Mouse (Mus musculus) liver, adult 2 months (tissue): Measurements from ENCODE around the gene Zbtb20.

Experiments used
- CTCF ChIP-seq: fragments of 200-500 bp; IDR thresholded peaks from 2 replicates; pipeline ENCODE4 v1.5.1; 2011; ENCODE audit warnings: low read depth, low read length, control low read depth
- POLR2A ChIP-seq: fragments of 200-500 bp; IDR thresholded peaks from 2 replicates; pipeline ENCODE4 v1.6.1; 2011; ENCODE audit warnings: low read length, control low read depth; ENCODE audit not compliant: insufficient read depth; ENCODE audit errors: extremely low read depth

DNA sequence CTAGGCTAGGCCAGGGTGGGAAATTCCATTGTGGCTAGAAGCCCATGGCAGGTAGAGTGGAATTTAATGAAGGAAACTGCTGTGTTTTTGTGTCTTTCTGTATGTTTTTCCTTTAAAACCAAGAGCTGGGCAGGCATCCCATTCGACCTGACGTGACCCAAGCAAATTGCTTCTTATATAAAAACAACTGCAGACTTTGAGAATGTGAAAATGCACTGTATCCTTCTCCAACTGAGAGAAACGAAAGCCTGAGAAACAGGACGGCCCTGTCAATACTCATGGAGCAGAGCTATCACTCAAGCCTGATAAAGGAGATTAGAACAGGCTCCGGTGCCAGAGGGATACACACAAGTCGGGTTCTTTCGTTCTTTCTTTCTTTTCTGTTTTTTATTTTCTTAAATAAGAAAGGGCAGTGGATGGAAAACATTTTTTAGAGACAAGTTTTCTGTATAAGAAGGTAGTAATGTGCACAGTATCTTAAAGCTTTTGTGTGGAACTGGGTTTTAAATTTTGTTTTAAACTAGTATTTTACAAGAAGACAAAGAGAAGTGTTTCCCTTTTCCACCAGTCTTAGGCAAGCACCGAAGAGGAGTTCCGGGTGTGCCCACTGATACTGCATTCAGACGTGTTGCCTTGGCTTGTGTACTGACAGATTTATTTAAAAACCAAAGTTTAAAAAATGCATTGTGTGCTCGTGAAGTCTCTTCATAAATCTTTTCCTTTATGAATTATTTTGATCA, 458.9 kb downstream of the Zbtb20 start:
- no peak for TF ChIP-seq CTCF
- no peak for TF ChIP-seq POLR2A
